Mouse (Mus musculus) stomach, postnatal 0 days (tissue): ENCODE data around the gene Nmnat1. TPM values are rescaled to one million over a fixed set of nuclear protein-coding genes. Genes with fewer than 3 reads are reported as not detected.

Experiments used
- ATAC-seq: fragments of 200-750 bp; cut with Nextera tagmentation; 2 replicates; pipeline ENCODE4 v1.8.0; 2017; ENCODE audit not compliant: low FRiP score, low TSS enrichment
- DNase-seq: peaks from one replicate; pipeline ENCODE4 v3.0.0-alpha.2; 2016; ENCODE audit warnings: low spot score
- H3K27ac ChIP-seq: fragments of 300-500 bp; sonication (generic); replicated peaks from 2 replicates; pipeline ENCODE4 v1.5.1; 2014; ENCODE audit warnings: mild to moderate bottlenecking, control low read depth
- H3K27me3 ChIP-seq: fragments of 300-500 bp; sonication (generic); 2 replicates; pipeline ENCODE4 v1.6.1; 2014; ENCODE audit warnings: low read length; ENCODE audit not compliant: control insufficient read depth, insufficient read depth
- H3K36me3 ChIP-seq: fragments of 300-500 bp; sonication (generic); 2 replicates; pipeline ENCODE4 v1.6.1; 2014; ENCODE audit warnings: low read length, mixed read lengths; ENCODE audit not compliant: control insufficient read depth, insufficient read depth
- H3K4me1 ChIP-seq: fragments of 300-500 bp; sonication (generic); replicated peaks from 2 replicates; pipeline ENCODE4 v1.6.1; 2014; ENCODE audit warnings: antibody characterized with exemption; ENCODE audit not compliant: control insufficient read depth, insufficient read depth
- H3K4me2 ChIP-seq: fragments of 300-500 bp; sonication (generic); replicated peaks from 2 replicates; pipeline ENCODE4 v1.6.1; 2014; ENCODE audit warnings: low read depth, mild to moderate bottlenecking, control low read depth, moderate library complexity
- H3K4me3 ChIP-seq: fragments of 300-500 bp; sonication (generic); 2 replicates; pipeline ENCODE4 v1.5.1; 2014; ENCODE audit warnings: low read depth, low read length, control low read depth
- H3K9ac ChIP-seq: fragments of 300-500 bp; sonication (generic); 2 replicates; pipeline ENCODE4 v1.6.1; 2014; ENCODE audit warnings: mild to moderate bottlenecking, low read length, control low read depth, mixed read lengths
- H3K9me3 ChIP-seq: fragments of 300-500 bp; sonication (generic); 2 replicates; pipeline ENCODE4 v1.6.1; 2016; ENCODE audit warnings: low read length; ENCODE audit not compliant: control insufficient read depth
- CTCF ChIP-seq: IDR thresholded peaks from 2 replicates; pipeline ENCODE4 v1.5.1; 2016; ENCODE audit warnings: antibody characterized with exemption, low read depth, mild to moderate bottlenecking, moderate library complexity
- EP300 ChIP-seq: optimal IDR thresholded peaks from 2 replicates; pipeline ENCODE3; 2016; ENCODE audit warnings: antibody characterized with exemption
- WGBS: fragments of 180-500 bp; shearing (Covaris S2); extraction: QIAGEN DNeasy Blood & Tissue Kit; methylation state at CpG from one replicate; pipeline ENCODE4 v1.1.7; 2014; 5-methylcytosine and 5-hydroxymethylcytosine counted together
- polyA plus RNA-seq: library from polyadenylated mRNA; unstranded; fragments of >200 nt; fragmentation: Nextera tagmentation; extraction: Ambion mirVana; gene quantifications from 2 replicates; pipeline ENCODE4 v1.2.1, GENCODE M21; 2015

The Nmnat1 gene
- polyA plus RNA-seq, 1 experiment from 2014 or later, result 6.1 TPM

- Histone ChIP-seq H3K4me2 (no peak overlapping the region), H3K4me1 (no peaks in the 10 kb centered on the region), H3K27ac (no peak overlapping the region), H3K36me3 (peaks cover 11% of the 10 kb centered on the region), H3K27me3 (no peaks in the 10 kb centered on the region), H3K4me3 (no peak overlapping the region), H3K9me3 (no peaks in the 10 kb centered on the region), H3K9ac (no peak overlapping the region)
- DNase-seq (no peak), ATAC-seq (no peak)
- WGBS, result 88% methylated on average over 5 of the region's 5 CpGs
- TF ChIP-seq CTCF (no peak), EP300 (no peak)
Observed at GRCm38 (mm10) chr4:149499790-149500189, 14.8 kb upstream of the Nmnat1 start.

- ATAC-seq, result no peak
- no peak overlapping the region for H3K4me2 ChIP-seq
- no peak overlapping the region for H3K9ac ChIP-seq
- peaks cover 13% of the 10 kb centered on the region for H3K36me3 ChIP-seq
- DNase-seq, result no peak
- no peaks in the 10 kb centered on the region for H3K4me1 ChIP-seq
- no peak overlapping the region for H3K4me3 ChIP-seq
- no peaks in the 10 kb centered on the region for H3K9me3 ChIP-seq
- H3K27ac ChIP-seq, result no peak overlapping the region
- 70% methylated on average over 8 of the region's 8 CpGs for WGBS
- H3K27me3 ChIP-seq, result no peaks in the 10 kb centered on the region
- TF ChIP-seq CTCF, result no peak
- TF ChIP-seq EP300, result no peak
Observed at GRCm38 (mm10) chr4:149498901-149499300, 13.9 kb upstream of the Nmnat1 start.

GRCm38 (mm10) chr4:149496612-149497011 is 11.6 kb upstream of the Nmnat1 start:
- no peaks in the 10 kb centered on the region for H3K4me1 ChIP-seq
- no peaks in the 10 kb centered on the region for H3K9me3 ChIP-seq
- H3K4me3 ChIP-seq, result no peak overlapping the region
- no peak for TF ChIP-seq EP300
- TF ChIP-seq CTCF, result no peak
- H3K27me3 ChIP-seq, result no peaks in the 10 kb centered on the region
- no peak overlapping the region for H3K4me2 ChIP-seq
- 68% methylated on average over 2 of the region's 2 CpGs for WGBS
- DNase-seq (no peak), ATAC-seq (no peak)
- H3K36me3 ChIP-seq, result peaks cover 16% of the 10 kb centered on the region
- no peak overlapping the region for H3K9ac ChIP-seq
- no peak overlapping the region for H3K27ac ChIP-seq

- peaks cover 7% of the 10 kb centered on the region for H3K36me3 ChIP-seq
- peak; percentile 41 for TF ChIP-seq CTCF
- no peak for TF ChIP-seq EP300
- H3K4me2 ChIP-seq, result no peak overlapping the region
- no peak overlapping the region for H3K4me3 ChIP-seq
- WGBS, result 97% methylated on average over 3 of the region's 3 CpGs
- H3K27ac ChIP-seq, result no peak overlapping the region
- H3K9me3 ChIP-seq, result no peaks in the 10 kb centered on the region
- no peak for ATAC-seq
- no peak for DNase-seq
- H3K4me1 ChIP-seq, result no peaks in the 10 kb centered on the region
- no peak overlapping the region for H3K9ac ChIP-seq
- H3K27me3 ChIP-seq, result no peaks in the 10 kb centered on the region
Observed at GRCm38 (mm10) chr4:149491151-149491550, 6.1 kb upstream of the Nmnat1 start.

- Histone ChIP-seq H3K9ac (no peak overlapping the region), H3K4me3 (no peak overlapping the region), H3K36me3 (peaks cover 4% of the 10 kb centered on the region), H3K27me3 (no peaks in the 10 kb centered on the region), H3K27ac (0 out of 2 replicates have a peak overlapping the region, but pooled peaks have one; percentile 40), H3K4me1 (peaks cover 3% of the 10 kb centered on the region; the same call in 1 of the 2 replicates), H3K4me2 (no peak overlapping the region), H3K9me3 (no peaks in the 10 kb centered on the region)
- WGBS, result 58% methylated on average over 14 of the region's 14 CpGs
- TF ChIP-seq CTCF (no peak), EP300 (no peak)
- ATAC-seq, result peak; percentile 49
- peak; percentile 63 for DNase-seq
Observed at GRCm38 (mm10) chr4:149489415-149490240, 4.6 kb upstream of the Nmnat1 start.

- Histone ChIP-seq H3K9ac (no peak overlapping the region), H3K27ac (no peak overlapping the region), H3K4me3 (no peak overlapping the region), H3K27me3 (no peaks in the 10 kb centered on the region), H3K4me1 (peaks cover 6% of the 10 kb centered on the region; the same call in 1 of the 2 replicates), H3K9me3 (no peaks in the 10 kb centered on the region), H3K4me2 (no peak overlapping the region), H3K36me3 (no peaks in the 10 kb centered on the region; the same call in 1 of the 2 replicates)
- no peak for ATAC-seq
- no peak for DNase-seq
- TF ChIP-seq EP300 (no peak), CTCF (no peak)
- 93% methylated on average over 12 of the region's 12 CpGs for WGBS
Observed at GRCm38 (mm10) chr4:149487729-149488128, 2.7 kb upstream of the Nmnat1 start.
